Mouse (Mus musculus) brown adipose tissue, adult 24 weeks (tissue): Measurements from ENCODE around the gene Pstpip1. TPM values are rescaled to one million over a fixed set of nuclear protein-coding genes. Genes with fewer than 3 reads are reported as not detected.
A peak's percentile ranks its signal among the peaks of the same experiment; 100 is the strongest.

Experiments used
- H3K27ac ChIP-seq: fragments of 200-500 bp; replicated peaks from 2 replicates; pipeline ENCODE4 v1.5.1; 2012; ENCODE audit warnings: low read depth, mild to moderate bottlenecking, low read length
- H3K4me1 ChIP-seq: fragments of 200-500 bp; 2 replicates; pipeline ENCODE4 v1.6.1; 2012; ENCODE audit warnings: low read length, mixed read lengths; ENCODE audit not compliant: control insufficient read depth, insufficient read depth, insufficient read length
- H3K4me3 ChIP-seq: fragments of 200-500 bp; 2 replicates; pipeline ENCODE4 v1.5.1; 2012; ENCODE audit warnings: low read depth, mild to moderate bottlenecking, low read length, moderate library complexity; ENCODE audit not compliant: insufficient read depth
- polyA plus RNA-seq: library from polyadenylated mRNA; stranded (reverse); fragments of >200 nt; gene quantifications from 2 replicates; pipeline ENCODE4 v1.2.4, GENCODE M21; 2012; ENCODE audit not compliant: missing spikeins, insufficient read depth, insufficient read length

The Pstpip1 gene
- polyA plus RNA-seq, 1 experiment, result 2.9 TPM

DNA sequence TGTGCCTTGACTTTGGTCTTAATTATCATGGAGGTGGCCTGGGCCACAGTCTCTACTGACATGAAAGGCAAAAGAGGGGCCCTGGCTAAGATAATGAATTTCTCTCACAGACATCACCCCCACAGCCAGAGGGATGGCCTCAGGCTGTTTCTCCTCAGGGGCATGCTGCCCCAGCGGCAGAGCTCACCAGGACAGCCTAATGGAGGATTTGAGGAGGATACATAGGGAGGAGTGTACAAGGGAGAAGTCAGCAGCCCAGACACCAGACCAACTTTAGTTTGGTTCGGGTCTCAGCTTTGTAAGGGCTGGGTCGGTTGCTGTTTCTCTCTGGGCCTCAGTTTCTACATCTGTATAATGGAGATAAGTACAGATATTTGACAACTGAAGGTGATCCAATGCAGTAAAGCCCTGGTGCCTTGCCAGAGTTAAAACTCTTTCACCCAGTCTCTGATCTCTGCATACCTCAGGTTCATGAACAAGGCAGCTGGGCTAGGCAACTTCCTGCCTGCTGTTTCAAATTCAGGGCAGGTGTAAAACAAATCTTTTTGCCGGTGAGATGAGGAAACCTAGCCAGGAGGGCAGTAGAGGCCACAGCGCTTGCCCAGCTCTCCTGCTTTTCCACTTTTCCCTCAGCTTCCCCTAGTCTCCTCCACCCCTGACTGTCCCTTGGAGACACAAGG lies 924 bp downstream of the Pstpip1 start:
- peak overlapping the region; percentile 44 for H3K4me3 ChIP-seq
- H3K27ac ChIP-seq, result 0 out of 2 replicates have a peak overlapping the region, but pooled peaks have one; percentile 3
- no peaks in the 10 kb centered on the region for H3K4me1 ChIP-seq

DNA sequence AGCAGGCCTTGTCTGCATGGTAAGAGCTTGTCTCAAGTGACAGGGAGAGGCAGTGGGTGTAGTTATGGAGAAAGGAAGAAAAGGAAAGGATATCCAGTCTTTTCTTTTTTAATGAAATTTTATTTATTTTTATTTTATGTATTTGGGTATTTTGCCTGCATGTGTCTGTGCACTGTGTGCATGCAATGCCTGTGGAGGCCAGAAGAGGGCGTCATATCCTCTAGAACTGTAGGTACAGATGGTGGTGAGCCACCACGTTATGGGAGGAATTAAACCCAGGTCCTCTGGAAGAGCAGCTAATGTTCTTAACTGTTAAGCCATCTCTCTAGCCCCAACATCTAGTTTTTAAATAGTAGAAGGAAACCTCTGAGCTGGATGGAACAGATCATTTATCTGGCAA lies 2.3 kb downstream of the Pstpip1 start:
- Histone ChIP-seq H3K27ac (no peak overlapping the region), H3K4me3 (no peak overlapping the region), H3K4me1 (no peaks in the 10 kb centered on the region)

DNA sequence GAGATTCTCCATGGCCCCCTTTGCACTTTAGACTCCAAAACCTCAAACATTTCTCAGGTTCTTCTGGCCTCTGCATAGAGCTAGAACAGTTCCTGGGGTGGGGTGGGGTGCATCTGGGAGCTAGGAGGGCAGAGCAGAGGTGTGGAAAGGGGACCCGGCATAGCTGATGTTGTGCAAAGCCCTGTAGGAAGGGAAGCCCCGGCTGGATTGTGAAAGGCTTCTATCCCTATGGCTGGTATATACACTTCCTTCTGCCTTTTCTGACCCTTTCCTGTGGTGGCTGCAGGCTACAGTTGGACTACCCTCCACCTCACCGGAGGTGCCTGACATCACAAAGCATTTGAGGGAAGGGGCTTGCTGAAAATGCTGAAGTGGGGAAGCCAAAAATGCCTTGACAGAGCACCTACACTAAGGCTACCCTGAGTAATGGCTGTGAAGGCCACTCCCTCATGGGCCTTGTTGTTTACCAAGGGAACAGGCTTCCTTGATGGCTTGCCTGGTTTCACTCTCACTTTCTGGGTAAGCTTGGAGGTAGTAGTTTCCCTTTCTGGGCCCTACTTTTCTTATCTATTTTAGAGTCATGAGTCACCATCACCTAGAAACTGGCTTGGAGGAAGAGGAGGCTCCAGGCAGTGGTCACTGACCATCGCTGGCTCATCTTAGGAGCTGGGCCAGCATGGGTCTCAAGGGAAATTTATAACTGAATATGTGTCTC lies 8.0 kb downstream of the Pstpip1 start:
- Histone ChIP-seq H3K4me1 (no peaks in the 10 kb centered on the region), H3K4me3 (no peak overlapping the region), H3K27ac (no peak overlapping the region)

DNA sequence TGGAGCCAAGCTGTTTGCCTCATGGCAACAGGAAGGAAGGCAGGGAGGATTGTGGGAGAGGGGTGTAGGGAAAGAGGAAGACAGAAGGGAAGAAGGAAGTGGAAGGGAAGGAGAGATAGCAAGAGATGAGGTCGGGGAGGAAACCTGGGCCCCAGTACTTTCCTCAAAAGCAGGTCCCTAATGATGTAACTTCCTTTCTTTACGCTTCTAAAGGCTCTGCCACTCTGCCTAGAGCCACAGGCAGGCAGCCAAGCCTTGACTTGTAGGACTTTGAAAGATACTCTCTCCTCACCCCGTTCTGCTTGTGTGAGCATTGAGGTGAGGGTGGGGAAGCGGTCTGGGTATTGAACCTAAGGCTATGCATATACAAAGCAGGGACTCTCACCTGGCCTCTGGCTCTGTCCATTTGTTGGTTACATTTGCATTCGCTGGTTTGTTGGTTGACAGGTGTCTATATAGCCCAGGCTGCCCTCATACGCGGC lies 10.3 kb downstream of the Pstpip1 start:
- no peaks in the 10 kb centered on the region for H3K4me1 ChIP-seq
- no peak overlapping the region for H3K27ac ChIP-seq
- no peak overlapping the region for H3K4me3 ChIP-seq

DNA sequence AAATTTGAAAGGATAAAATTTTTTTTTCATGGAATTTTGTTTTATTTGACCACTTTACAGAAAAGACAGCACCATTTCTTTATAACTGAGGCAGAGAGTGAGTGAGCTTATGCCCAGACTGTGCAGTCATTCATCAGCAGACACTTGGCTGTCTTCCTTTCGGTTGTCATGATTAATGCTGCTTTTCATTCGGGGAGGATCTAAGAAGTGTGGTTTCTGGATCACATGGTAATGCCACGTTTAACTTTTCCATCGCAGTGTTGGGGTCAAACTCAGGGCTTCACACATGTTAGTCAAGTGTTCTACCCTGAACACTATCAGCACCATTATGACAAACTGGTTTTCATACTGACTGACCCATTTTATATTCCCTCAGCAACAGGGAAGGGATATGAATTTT lies 11.3 kb downstream of the Pstpip1 start:
- Histone ChIP-seq H3K27ac (no peak overlapping the region), H3K4me3 (no peak overlapping the region), H3K4me1 (no peaks in the 10 kb centered on the region)

DNA sequence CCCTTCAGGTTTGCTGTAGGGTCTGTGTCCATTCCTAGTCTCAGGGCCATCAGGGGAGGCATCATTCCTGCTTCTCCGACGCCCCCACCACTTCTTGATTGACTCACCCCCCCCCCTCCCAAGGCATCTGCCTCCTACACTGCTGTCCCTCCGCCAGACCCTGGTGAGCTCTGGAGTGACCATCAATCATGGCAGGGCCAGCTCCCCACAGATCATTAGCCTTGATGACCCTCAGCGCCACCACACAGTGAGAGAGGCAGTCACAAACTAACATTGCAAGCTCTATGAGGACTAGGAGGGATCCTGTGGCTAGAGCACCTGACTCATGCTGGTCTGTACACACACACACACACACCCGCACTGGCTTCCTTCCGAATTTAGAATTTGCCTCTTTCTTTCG lies 15.2 kb downstream of the Pstpip1 start:
- no peak overlapping the region for H3K27ac ChIP-seq
- no peak overlapping the region for H3K4me3 ChIP-seq
- H3K4me1 ChIP-seq, result no peaks in the 10 kb centered on the region

DNA sequence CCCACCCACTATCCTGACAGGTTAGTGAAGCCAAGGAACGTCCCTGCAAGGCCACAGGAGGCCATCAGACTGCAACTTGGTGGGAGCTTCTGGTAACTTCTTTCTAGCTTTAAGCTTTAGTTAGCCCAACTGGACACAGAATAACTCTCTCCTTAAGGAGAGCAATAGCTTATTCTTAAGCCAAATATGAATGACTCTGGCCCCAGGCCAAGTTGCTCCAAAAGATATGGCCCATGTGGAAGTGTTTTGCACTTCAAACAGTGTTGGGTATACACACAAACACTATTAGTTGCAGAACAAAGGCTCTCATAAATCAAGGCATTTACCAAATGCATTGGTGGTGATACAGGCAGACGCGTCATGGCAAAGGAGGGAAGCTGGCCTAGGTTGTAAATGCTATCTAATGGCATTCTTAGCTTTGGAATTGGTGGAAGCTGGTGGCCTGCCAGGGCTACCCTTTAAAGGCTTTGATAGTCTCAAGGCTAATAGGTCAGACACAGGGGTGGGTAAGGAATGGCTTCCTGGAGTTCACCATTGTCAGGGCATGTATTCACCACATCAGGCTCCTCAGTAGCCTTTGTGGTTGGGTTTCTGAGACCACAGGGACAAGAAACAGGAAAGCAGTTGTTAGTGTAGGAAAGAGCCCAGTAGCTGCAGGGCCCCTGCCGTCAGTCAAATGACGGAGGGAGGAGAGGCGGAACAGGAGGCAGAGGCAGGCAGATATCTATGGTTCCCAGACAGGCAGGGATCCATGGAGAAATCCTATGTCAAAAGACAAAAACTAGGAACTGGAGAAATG lies 16.7 kb downstream of the Pstpip1 start:
- Histone ChIP-seq H3K4me1 (no peaks in the 10 kb centered on the region), H3K27ac (no peak overlapping the region), H3K4me3 (no peak overlapping the region)

DNA sequence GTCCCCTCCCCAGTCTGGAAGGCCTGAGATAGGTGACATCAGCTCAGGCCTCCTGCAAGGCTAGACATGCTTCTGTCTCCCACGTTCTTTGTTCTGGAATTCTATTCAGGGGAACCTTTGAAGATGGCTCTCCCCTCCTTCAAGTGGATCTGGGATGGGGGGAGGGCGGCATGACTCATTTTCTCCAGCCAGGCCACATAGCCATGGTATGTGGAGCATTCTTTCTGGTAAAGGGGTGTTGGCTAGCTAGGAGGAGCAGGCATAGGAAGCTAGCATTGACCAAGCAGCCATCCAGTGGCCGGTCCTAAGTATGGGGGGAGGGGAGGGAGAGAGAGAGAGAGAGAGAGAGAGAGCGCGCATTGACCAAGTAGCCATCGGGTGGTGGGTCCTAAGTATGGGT lies 17.8 kb downstream of the Pstpip1 start:
- no peak overlapping the region for H3K4me3 ChIP-seq
- H3K4me1 ChIP-seq, result no peaks in the 10 kb centered on the region
- no peak overlapping the region; the same call in 1 of the 2 replicates for H3K27ac ChIP-seq

DNA sequence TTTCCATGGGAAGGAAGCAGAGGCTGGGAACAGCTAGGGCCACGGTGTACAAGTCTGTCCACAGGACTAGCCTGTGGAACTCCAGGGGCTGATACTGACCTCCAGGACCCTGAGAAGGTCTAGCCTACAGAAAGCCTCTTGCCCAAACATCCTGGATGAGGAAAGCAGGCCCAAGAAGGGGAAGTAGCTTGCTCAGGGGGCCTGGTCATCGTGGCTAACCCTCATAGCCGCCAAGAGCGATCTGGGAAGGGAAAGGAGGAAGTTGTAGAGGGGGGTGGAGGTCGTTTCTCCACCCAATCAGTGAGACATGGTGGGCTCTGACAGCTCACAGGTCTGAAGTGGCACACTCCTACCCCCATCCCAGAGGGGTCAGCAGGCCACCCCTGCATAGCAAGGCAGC lies 18.4 kb downstream of the Pstpip1 start:
- no peaks in the 10 kb centered on the region for H3K4me1 ChIP-seq
- H3K27ac ChIP-seq, result peak overlapping the region; percentile 26
- no peak overlapping the region for H3K4me3 ChIP-seq

DNA sequence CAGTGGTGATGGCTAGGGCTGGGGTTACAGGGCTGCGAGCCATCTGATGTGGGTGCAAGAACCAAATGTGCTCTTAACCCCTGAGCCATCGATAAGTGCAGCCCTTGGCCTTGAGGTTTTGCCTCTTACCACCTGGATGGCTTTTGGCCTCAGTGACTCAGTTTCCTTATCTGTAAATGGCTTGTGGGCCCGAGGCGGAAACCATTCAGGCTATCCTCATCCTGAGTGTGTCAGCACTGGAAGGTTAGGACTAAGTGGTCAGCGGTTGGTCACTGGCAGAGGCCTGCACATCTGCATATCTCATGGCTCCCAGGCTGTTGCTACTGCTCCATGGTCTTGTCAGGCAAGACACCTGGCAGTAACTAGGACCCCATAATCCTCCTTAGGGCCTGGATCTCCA lies 28.3 kb downstream of the Pstpip1 start:
- H3K4me1 ChIP-seq, result no peaks in the 10 kb centered on the region
- H3K27ac ChIP-seq, result no peak overlapping the region
- H3K4me3 ChIP-seq, result no peak overlapping the region

DNA sequence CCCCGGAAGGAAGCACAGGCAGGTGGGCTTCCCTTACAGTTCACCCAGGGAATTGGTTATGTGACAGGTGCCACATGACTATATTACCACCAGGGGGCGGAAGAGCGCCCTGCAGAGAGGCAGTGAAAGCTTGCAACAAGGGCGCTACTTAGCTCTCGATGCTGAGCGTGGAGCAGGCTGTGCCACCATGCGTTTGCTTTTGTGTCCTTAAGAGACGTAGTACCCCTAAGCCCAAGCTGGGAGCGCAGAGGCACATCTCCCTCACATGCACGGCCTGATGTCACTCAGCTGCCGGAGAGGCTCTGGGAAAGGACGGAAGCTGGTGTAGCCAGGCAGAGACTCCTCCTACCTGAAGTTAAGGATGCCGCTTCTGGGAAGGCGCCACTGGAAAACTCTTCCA lies 28.8 kb downstream of the Pstpip1 start:
- Histone ChIP-seq H3K27ac (no peak overlapping the region), H3K4me3 (peak overlapping the region; percentile 44), H3K4me1 (no peaks in the 10 kb centered on the region)

DNA sequence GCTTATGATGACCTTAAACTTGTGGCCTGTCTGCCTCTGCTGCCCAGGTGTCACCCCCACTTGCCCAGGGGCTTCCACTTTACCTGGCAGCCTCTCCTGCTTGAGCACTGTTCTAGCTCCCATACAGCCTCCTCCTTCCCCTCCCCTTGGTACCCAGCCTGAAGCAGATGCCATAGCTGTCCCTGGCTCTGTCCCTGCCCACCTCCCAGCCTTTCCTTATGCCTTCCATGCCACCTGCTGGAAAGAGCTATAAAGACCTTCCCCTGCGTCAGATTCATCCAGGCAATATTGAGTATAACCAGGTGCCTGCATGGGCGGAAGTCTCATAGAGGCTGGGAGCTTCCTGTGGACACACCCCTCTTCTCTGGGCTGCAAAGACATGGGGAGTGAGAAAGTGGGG lies 29.9 kb downstream of the Pstpip1 start:
- Histone ChIP-seq H3K4me1 (no peaks in the 10 kb centered on the region), H3K4me3 (no peak overlapping the region), H3K27ac (no peak overlapping the region)

DNA sequence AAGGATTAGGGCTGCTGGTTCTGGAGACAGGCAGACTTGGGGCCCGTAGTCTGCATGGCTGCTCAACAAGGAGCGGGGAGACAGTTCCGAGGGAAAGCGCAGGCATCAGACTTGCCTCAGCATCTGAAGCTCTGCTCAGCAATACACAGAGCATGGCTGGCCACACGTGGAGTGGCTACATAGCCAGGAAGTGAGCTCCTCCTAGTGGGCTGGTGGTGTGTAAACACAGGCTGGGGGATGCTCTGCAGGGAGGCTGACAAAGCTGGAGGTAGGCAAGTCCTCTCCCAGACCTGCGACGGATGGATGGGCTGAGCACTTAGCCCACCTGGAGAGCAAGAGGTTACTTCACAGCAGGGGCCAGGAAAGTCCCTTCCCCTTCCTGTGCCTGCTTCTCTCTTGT lies 31.3 kb downstream of the Pstpip1 start:
- Histone ChIP-seq H3K4me1 (no peaks in the 10 kb centered on the region), H3K27ac (no peak overlapping the region), H3K4me3 (no peak overlapping the region)

DNA sequence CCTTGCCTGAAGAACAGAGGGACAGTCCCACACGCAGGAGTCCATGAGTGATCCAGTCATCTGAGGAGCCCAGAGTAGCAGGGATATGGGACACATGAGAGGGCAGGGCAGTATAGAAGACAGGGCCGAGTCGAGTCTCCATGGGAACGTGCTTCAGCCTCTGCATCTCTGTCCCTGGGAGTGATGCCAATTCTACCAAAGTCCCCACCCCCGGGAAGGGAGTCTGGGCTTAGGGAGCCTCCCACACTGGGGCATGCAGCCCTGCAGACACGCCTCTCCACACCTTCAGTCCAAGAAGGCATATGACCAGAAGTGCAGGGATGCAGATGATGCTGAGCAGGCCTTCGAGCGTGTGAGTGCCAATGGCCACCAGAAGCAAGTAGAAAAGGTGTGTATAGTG lies 33.2 kb downstream of the Pstpip1 start:
- Histone ChIP-seq H3K4me3 (no peak overlapping the region), H3K27ac (no peak overlapping the region), H3K4me1 (no peaks in the 10 kb centered on the region)

DNA sequence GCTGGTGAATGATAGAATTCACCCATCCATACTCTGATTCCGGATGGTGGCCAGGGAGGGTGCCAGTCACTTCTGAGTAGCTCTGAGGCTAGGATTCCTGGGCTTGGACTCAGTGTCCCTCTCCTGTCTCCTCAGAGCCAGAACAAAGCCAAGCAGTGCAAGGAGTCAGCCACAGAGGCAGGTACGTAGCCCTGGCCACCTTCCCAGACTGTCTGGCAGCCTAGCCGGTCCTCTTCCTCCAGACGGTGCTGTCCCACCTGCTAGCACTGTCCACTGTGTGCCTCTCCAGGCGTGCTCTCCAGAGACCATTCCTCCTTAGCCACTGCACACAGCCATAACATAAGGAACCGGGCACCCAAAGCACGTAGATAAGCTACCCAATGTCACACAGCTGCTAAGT lies 33.9 kb downstream of the Pstpip1 start:
- no peaks in the 10 kb centered on the region for H3K4me1 ChIP-seq
- no peak overlapping the region for H3K4me3 ChIP-seq
- no peak overlapping the region for H3K27ac ChIP-seq
